Mouse (Mus musculus) olfactory bulb, adult 2 months (tissue): ENCODE measurements around the gene Palm.

ENCODE experiments used
- CTCF ChIP-seq: fragments of 200-500 bp; IDR thresholded peaks from 2 replicates; pipeline ENCODE4 v1.5.1; 2012; ENCODE audit warnings: low read depth, mild to moderate bottlenecking, low read length, moderate library complexity; ENCODE audit not compliant: insufficient read depth
- POLR2A ChIP-seq: fragments of 200-500 bp; IDR thresholded peaks from 2 replicates; pipeline ENCODE4 v1.6.1; 2012; ENCODE audit warnings: mild to moderate bottlenecking, low read depth, low read length, moderate library complexity; ENCODE audit not compliant: insufficient read depth

DNA sequence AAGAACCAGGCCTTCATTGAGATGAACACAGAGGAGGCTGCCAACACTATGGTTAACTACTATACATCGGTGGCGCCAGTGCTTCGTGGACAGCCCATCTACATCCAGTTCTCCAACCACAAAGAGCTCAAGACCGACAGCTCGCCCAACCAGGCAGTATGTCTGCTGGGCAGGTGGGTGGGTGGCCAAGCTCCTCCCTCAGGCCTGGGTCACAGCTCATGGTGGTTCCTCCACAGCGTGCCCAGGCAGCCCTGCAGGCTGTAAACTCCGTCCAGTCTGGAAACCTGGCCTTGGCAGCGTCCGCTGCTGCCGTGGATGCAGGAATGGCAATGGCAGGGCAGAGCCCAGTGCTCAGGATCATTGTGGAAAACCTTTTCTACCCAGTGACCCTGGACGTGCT is 65.7 kb downstream of the Palm start:
- TF ChIP-seq POLR2A (no peak), CTCF (no peak)
